Mouse (Mus musculus) T-cell, adult 2 months (primary cell): ENCODE measurements at regions not wholly inside any gene's neighbourhood (a gene's known extent, or its start where the extent isn't known, plus 50 kb on each side); places are given as distances from the start of the nearest gene placed in this dataset.

Experiments
- DNase-seq: peaks from one replicate; pipeline ENCODE4 v3.0.0; 2022; ENCODE audit warnings: low spot score

GRCm38 (mm10) chr17:79977154-79977571 is 81.2 kb upstream of the Atl2 start:
- DNase-seq, result no peak

- no peak for DNase-seq
These were observed 80.7 kb upstream of the Atl2 start for GRCm38 (mm10) chr17:79976518-79977100.

GRCm38 (mm10) chr17:79975997-79976443 is 80.1 kb upstream of the Atl2 start:
- DNase-seq, result peak; percentile 34

GRCm38 (mm10) chr17:79975150-79975757 is 79.3 kb upstream of the Atl2 start:
- peak; percentile 21 for DNase-seq

- no peak for DNase-seq
These were observed 75.9 kb upstream of the Atl2 start for GRCm38 (mm10) chr17:79971721-79972336.

GRCm38 (mm10) chr17:79969500-79969972 is 73.6 kb upstream of the Atl2 start:
- DNase-seq, result no peak

GRCm38 (mm10) chr17:79968819-79969218 is 72.9 kb upstream of the Atl2 start:
- DNase-seq, result no peak

- no peak for DNase-seq
These were observed 71.1 kb upstream of the Atl2 start for GRCm38 (mm10) chr17:79966981-79967380.

- DNase-seq, result no peak
These were observed 69.7 kb upstream of the Atl2 start for GRCm38 (mm10) chr17:79965625-79966024.

GRCm38 (mm10) chr17:79964850-79965249 is 68.9 kb upstream of the Atl2 start:
- DNase-seq, result peak; percentile 82

GRCm38 (mm10) chr17:79963330-79963729 is 67.4 kb upstream of the Atl2 start:
- DNase-seq, result no peak

- no peak for DNase-seq
These were observed 65.5 kb upstream of the Atl2 start for GRCm38 (mm10) chr17:79961391-79961790.

- no peak for DNase-seq
These were observed 64.8 kb upstream of the Atl2 start for GRCm38 (mm10) chr17:79960688-79961087.

- no peak for DNase-seq
These were observed 59.3 kb upstream of the Atl2 start for GRCm38 (mm10) chr17:79955267-79955666.

- no peak for DNase-seq
These were observed 58.8 kb upstream of the Atl2 start for GRCm38 (mm10) chr17:79954624-79955244.

- DNase-seq, result no peak
These were observed 52.9 kb upstream of the Atl2 start for GRCm38 (mm10) chr17:79948591-79949475.
